Mouse (Mus musculus): ENCODE results near the gene Gm17584.
"Not testable (repeated sequence)": the region's sequence is repeated elsewhere in the genome, so short reads cannot be mapped to it uniquely, and the experiment has no call there.

Gene Gm17584

GRCm38 (mm10) chrX:124500263-124500662 is at the start of gene Gm17584:
Gm17584 (plus strand) TSS chrX:124500563.
- DNase-seq (ENCODE audit: low spot score in 2 of 2), result not testable (repeated sequence)
